Mouse (Mus musculus): ENCODE data around the gene Trim60.

- TF ChIP-seq CTCF (IDR thresholded peaks at IDR 0.05; ENCODE audit: extremely low read depth, insufficient read depth, insufficient read length, insufficient replicate concordance) (no peak), POLR2A (IDR thresholded peaks at IDR 0.05; ENCODE audit: low read depth, low read length) (no peak)
Measured at GRCm38 (mm10) chr8:64962836-64963235, 55.5 kb downstream of the Trim60 start.
